Mouse (Mus musculus) liver, embryonic 14.5 days (tissue): ENCODE measurements around the gene Pin1.

Experiments used
- CTCF ChIP-seq: IDR thresholded peaks from 2 replicates; pipeline ENCODE4 v1.5.1; 2016; ENCODE audit warnings: antibody characterized with exemption, low read depth, control low read depth
- EP300 ChIP-seq: IDR thresholded peaks from 2 replicates; pipeline ENCODE4 v1.6.1; 2016; ENCODE audit warnings: antibody characterized with exemption, low read depth

DNA sequence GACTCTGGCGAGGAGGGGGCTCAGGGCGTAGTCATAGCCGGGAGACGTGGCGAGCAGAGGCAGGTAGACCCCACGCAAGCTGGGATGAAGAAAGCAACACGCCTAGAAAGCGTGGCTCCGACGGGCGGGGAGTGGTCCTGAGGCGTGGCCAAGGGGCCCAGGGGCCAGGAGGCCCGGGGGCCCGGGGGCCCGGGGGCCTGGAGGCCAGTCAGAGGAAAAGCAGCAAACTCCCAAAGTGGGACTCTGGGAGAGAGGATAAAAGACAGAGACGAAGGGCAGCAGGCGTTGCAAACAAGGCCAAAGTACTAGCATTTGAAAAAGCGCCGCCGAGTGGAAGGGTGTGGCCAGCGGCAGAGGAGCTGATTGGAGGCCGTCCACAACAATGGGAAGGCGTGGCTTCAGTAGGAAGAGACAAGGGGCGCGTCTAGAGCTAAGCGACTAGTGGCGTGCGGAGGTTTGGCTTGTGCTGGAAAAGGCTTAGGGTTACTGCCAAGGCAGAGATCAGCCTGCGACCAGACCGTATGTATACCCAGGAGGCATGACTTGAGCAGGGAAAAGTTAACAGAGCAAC, 8.9 kb upstream of the Pin1 start:
- TF ChIP-seq CTCF (peak; percentile 22; the same call in 1 of the 2 replicates), EP300 (no peak)
